Mouse (Mus musculus): ENCODE measurements around the gene Nrap. TPM values are rescaled to one million over a fixed set of nuclear protein-coding genes. Genes with fewer than 3 reads are reported as not detected.
"Not testable (repeated sequence)": the region's sequence is repeated elsewhere in the genome, so short reads cannot be mapped to it uniquely, and the experiment has no call there.

Gene Nrap
- total and polyA plus RNA-seq, 2 experiments from 2014 or later, result 0.30 to 0.37 TPM

- no peak overlapping the region for H3K9ac ChIP-seq (replicated peaks; ENCODE audit: low read length)
- no peaks in the 10 kb centered on the region for H3K27me3 ChIP-seq (ENCODE audit: insufficient read depth, low read length)
- no peaks in the 10 kb centered on the region for H3K36me3 ChIP-seq (ENCODE audit: insufficient read depth, low read length)
- H3K4me2 ChIP-seq (ENCODE audit: low read depth, low read length), result no peak overlapping the region
- no peak for DNase-seq (ENCODE audit: low spot score)
- ATAC-seq, result no peak
- H3K27ac ChIP-seq, result no peak overlapping the region
- H3K4me3 ChIP-seq (ENCODE audit: low read length), result no peak overlapping the region
- H3K9me3 ChIP-seq (ENCODE audit: low read length), result no peaks in the 10 kb centered on the region
- TF ChIP-seq CTCF (IDR thresholded peaks at IDR 0.05; ENCODE audit: low read depth), result no peak
- no peaks in the 10 kb centered on the region for H3K4me1 ChIP-seq (ENCODE audit: insufficient read depth, low read length)
- 77% methylated on average over 4 of the region's 4 CpGs for WGBS
Observed at GRCm38 (mm10) chr19:56418404-56418803, 28.6 kb upstream of the Nrap start.

GRCm38 (mm10) chr19:56409884-56410283 lies 20.0 kb upstream of the Nrap start:
- H3K27ac ChIP-seq; H3K4me1 ChIP-seq (ENCODE audit: insufficient read depth, low read length); H3K4me2 ChIP-seq (ENCODE audit: low read depth, low read length); ATAC-seq; DNase-seq (ENCODE audit: low spot score); H3K27me3 ChIP-seq (ENCODE audit: insufficient read depth, low read length); H3K9ac ChIP-seq (replicated peaks; ENCODE audit: low read length); H3K4me3 ChIP-seq (ENCODE audit: low read length); H3K9me3 ChIP-seq (ENCODE audit: low read length); H3K36me3 ChIP-seq (ENCODE audit: insufficient read depth, low read length): not testable (repeated sequence)
- WGBS, result 99% methylated on average over 4 of the region's 4 CpGs

GRCm38 (mm10) chr19:56406581-56406980 lies 16.7 kb upstream of the Nrap start:
- DNase-seq (ENCODE audit: low spot score) (no peak), ATAC-seq (no peak)
- no peak for TF ChIP-seq CTCF (IDR thresholded peaks at IDR 0.05; ENCODE audit: low read depth)
- H3K9ac ChIP-seq (replicated peaks; ENCODE audit: low read length), result no peak overlapping the region
- H3K36me3 ChIP-seq (ENCODE audit: insufficient read depth, low read length), result no peaks in the 10 kb centered on the region; the same call in 1 of the 2 replicates
- H3K27me3 ChIP-seq (ENCODE audit: insufficient read depth, low read length), result no peaks in the 10 kb centered on the region
- H3K27ac ChIP-seq, result no peak overlapping the region
- H3K4me3 ChIP-seq (ENCODE audit: low read length), result no peak overlapping the region
- no peak overlapping the region for H3K4me2 ChIP-seq (ENCODE audit: low read depth, low read length)
- H3K4me1 ChIP-seq (ENCODE audit: insufficient read depth, low read length), result no peaks in the 10 kb centered on the region
- 92% methylated on average over 7 of the region's 7 CpGs for WGBS
- no peaks in the 10 kb centered on the region for H3K9me3 ChIP-seq (ENCODE audit: low read length)

- 92% methylated on average over 4 of the region's 4 CpGs for WGBS
- Histone ChIP-seq H3K4me2 (ENCODE audit: low read depth, low read length) (no peak overlapping the region), H3K27ac (no peak overlapping the region), H3K4me3 (ENCODE audit: low read length) (no peak overlapping the region), H3K9me3 (ENCODE audit: low read length) (no peaks in the 10 kb centered on the region), H3K36me3 (ENCODE audit: insufficient read depth, low read length) (no peaks in the 10 kb centered on the region; the same call in 1 of the 2 replicates), H3K27me3 (ENCODE audit: insufficient read depth, low read length) (no peaks in the 10 kb centered on the region), H3K9ac (replicated peaks; ENCODE audit: low read length) (no peak overlapping the region), H3K4me1 (ENCODE audit: insufficient read depth, low read length) (no peaks in the 10 kb centered on the region)
- ATAC-seq, result no peak
- TF ChIP-seq CTCF (IDR thresholded peaks at IDR 0.05; ENCODE audit: low read depth), result no peak
- DNase-seq (ENCODE audit: low spot score), result no peak
Observed at GRCm38 (mm10) chr19:56405824-56406223, 16.0 kb upstream of the Nrap start.

- H3K9ac ChIP-seq (replicated peaks; ENCODE audit: low read length), result no peak overlapping the region
- H3K27me3 ChIP-seq (ENCODE audit: insufficient read depth, low read length), result no peaks in the 10 kb centered on the region
- H3K9me3 ChIP-seq (ENCODE audit: low read length), result no peaks in the 10 kb centered on the region
- H3K4me1 ChIP-seq (ENCODE audit: insufficient read depth, low read length), result peaks cover 8% of the 10 kb centered on the region
- ATAC-seq (peak; percentile 33), DNase-seq (ENCODE audit: low spot score) (peak; percentile 49)
- no peak for TF ChIP-seq CTCF (IDR thresholded peaks at IDR 0.05; ENCODE audit: low read depth)
- H3K4me2 ChIP-seq (ENCODE audit: low read depth, low read length), result no peak overlapping the region
- H3K36me3 ChIP-seq (ENCODE audit: insufficient read depth, low read length), result no peaks in the 10 kb centered on the region
- WGBS, result 61% methylated on average over 6 of the region's 6 CpGs
- no peak overlapping the region for H3K27ac ChIP-seq
- H3K4me3 ChIP-seq (ENCODE audit: low read length), result no peak overlapping the region
Observed at GRCm38 (mm10) chr19:56401864-56402263, 12.0 kb upstream of the Nrap start.

- no peak overlapping the region for H3K27ac ChIP-seq
Observed at GRCm38 (mm10) chr19:56400200-56400599, 10.4 kb upstream of the Nrap start.

GRCm38 (mm10) chr19:56398528-56398795 lies 8.6 kb upstream of the Nrap start:
- Histone ChIP-seq H3K27ac (no peak overlapping the region), H3K4me2 (ENCODE audit: low read depth, low read length) (no peak overlapping the region), H3K4me1 (ENCODE audit: insufficient read depth, low read length) (peaks cover 16% of the 10 kb centered on the region), H3K9me3 (ENCODE audit: low read length) (no peaks in the 10 kb centered on the region), H3K27me3 (ENCODE audit: insufficient read depth, low read length) (0 out of 2 replicates have a peak, but pooled peaks cover 21% of the 10 kb centered on the region), H3K4me3 (ENCODE audit: low read length) (no peak overlapping the region), H3K9ac (replicated peaks; ENCODE audit: low read length) (no peak overlapping the region), H3K36me3 (ENCODE audit: insufficient read depth, low read length) (no peaks in the 10 kb centered on the region)
- ATAC-seq (no peak), DNase-seq (ENCODE audit: low spot score) (no peak)
- no peak for TF ChIP-seq CTCF (IDR thresholded peaks at IDR 0.05; ENCODE audit: low read depth)

More at GRCm38 (mm10) chr19:56400200-56400599, 10.4 kb upstream of the Nrap start:
- H3K9me3 ChIP-seq (ENCODE audit: low read length), result no peaks in the 10 kb centered on the region
- DNase-seq (ENCODE audit: low spot score) (no peak), ATAC-seq (no peak)
- no peak for TF ChIP-seq CTCF (IDR thresholded peaks at IDR 0.05; ENCODE audit: low read depth)
- 0 out of 2 replicates have a peak, but pooled peaks cover 11% of the 10 kb centered on the region for H3K27me3 ChIP-seq (ENCODE audit: insufficient read depth, low read length)
- peaks cover 16% of the 10 kb centered on the region for H3K4me1 ChIP-seq (ENCODE audit: insufficient read depth, low read length)
- H3K36me3 ChIP-seq (ENCODE audit: insufficient read depth, low read length), result no peaks in the 10 kb centered on the region
- WGBS, result 57% methylated on average over 14 of the region's 14 CpGs
- no peak overlapping the region for H3K9ac ChIP-seq (replicated peaks; ENCODE audit: low read length)
- H3K4me3 ChIP-seq (ENCODE audit: low read length), result no peak overlapping the region
- no peak overlapping the region for H3K4me2 ChIP-seq (ENCODE audit: low read depth, low read length)
